Mouse (Mus musculus): ENCODE results near the gene Fgfr2. TPM values are rescaled to one million over a fixed set of nuclear protein-coding genes. Genes with fewer than 3 reads are reported as not detected.
A peak's percentile ranks its signal among the peaks of the same experiment; 100 is the strongest.

Gene Fgfr2
- polyA plus RNA-seq, 1 experiment from 2014 or later, result 67.0 TPM

- H3K9me3 ChIP-seq, result no peaks in the 10 kb centered on the region
- no peak overlapping the region for H3K27ac ChIP-seq
- H3K27me3 ChIP-seq (replicated peaks), result no peaks in the 10 kb centered on the region
- no peak for ATAC-seq
- no peaks in the 10 kb centered on the region for H3K36me3 ChIP-seq
- 85% methylated on average over 5 of the region's 5 CpGs for WGBS
- no peaks in the 10 kb centered on the region for H3K4me1 ChIP-seq (replicated peaks)
- H3K4me3 ChIP-seq (replicated peaks), result no peak overlapping the region
- H3K9ac ChIP-seq, result no peak overlapping the region
- H3K4me2 ChIP-seq (replicated peaks), result no peak overlapping the region
These were observed 1796.1 kb downstream of the Fgfr2 start for GRCm38 (mm10) chr7:131327054-131327453.

- Histone ChIP-seq H3K9me3 (no peaks in the 10 kb centered on the region), H3K36me3 (no peaks in the 10 kb centered on the region), H3K4me3 (replicated peaks) (no peak within 1 kb of the TSS), H3K9ac (no peak within 1 kb of the TSS), H3K27me3 (replicated peaks) (no peaks in the 10 kb centered on the region), H3K4me2 (replicated peaks) (no peak within 1 kb of the TSS), H3K4me1 (replicated peaks) (no peaks in the 10 kb centered on the region), H3K27ac (no peak within 1 kb of the TSS)
- no peak for ATAC-seq
- 84% methylated on average over 2 of the region's 2 CpGs for WGBS
These were observed 1801.0 kb downstream of the Fgfr2 start, which contains the start of gene Cuzd1 for GRCm38 (mm10) chr7:131322192-131322591. Gene Cuzd1, minus strand, starts transcription at chr7:131322292.

GRCm38 (mm10) chr7:131318340-131318739 lies 1804.8 kb downstream of the Fgfr2 start:
- WGBS, result 83% methylated on average over 5 of the region's 7 CpGs
- no peak overlapping the region for H3K4me2 ChIP-seq (replicated peaks)
- H3K9ac ChIP-seq, result no peak overlapping the region
- no peaks in the 10 kb centered on the region for H3K36me3 ChIP-seq
- no peaks in the 10 kb centered on the region for H3K9me3 ChIP-seq
- no peaks in the 10 kb centered on the region for H3K27me3 ChIP-seq (replicated peaks)
- no peak for ATAC-seq
- H3K27ac ChIP-seq, result no peak overlapping the region
- no peak overlapping the region for H3K4me3 ChIP-seq (replicated peaks)
- no peaks in the 10 kb centered on the region for H3K4me1 ChIP-seq (replicated peaks)

- no peaks in the 10 kb centered on the region for H3K27me3 ChIP-seq (replicated peaks)
- no peaks in the 10 kb centered on the region for H3K36me3 ChIP-seq
- no peak for ATAC-seq
- no peaks in the 10 kb centered on the region for H3K4me1 ChIP-seq (replicated peaks)
- no peaks in the 10 kb centered on the region for H3K9me3 ChIP-seq
- no peak overlapping the region for H3K4me3 ChIP-seq (replicated peaks)
- WGBS, result 63% methylated on average over 12 of the region's 12 CpGs
- no peak overlapping the region for H3K27ac ChIP-seq
- no peak overlapping the region for H3K4me2 ChIP-seq (replicated peaks)
- no peak overlapping the region for H3K9ac ChIP-seq
These were observed 1805.6 kb downstream of the Fgfr2 start for GRCm38 (mm10) chr7:131317587-131317986.

- WGBS, result 74% methylated on average over 7 of the region's 7 CpGs
- ATAC-seq, result no peak
- Histone ChIP-seq H3K4me3 (replicated peaks) (no peak overlapping the region), H3K9ac (no peak overlapping the region), H3K27me3 (replicated peaks) (no peaks in the 10 kb centered on the region), H3K36me3 (no peaks in the 10 kb centered on the region), H3K9me3 (no peaks in the 10 kb centered on the region), H3K4me1 (replicated peaks) (no peaks in the 10 kb centered on the region), H3K4me2 (replicated peaks) (no peak overlapping the region), H3K27ac (no peak overlapping the region)
These were observed 1808.7 kb downstream of the Fgfr2 start for GRCm38 (mm10) chr7:131314493-131314892.

GRCm38 (mm10) chr7:131306733-131307132 lies 1816.4 kb downstream of the Fgfr2 start:
- H3K9ac ChIP-seq, result no peak overlapping the region
- H3K36me3 ChIP-seq, result no peaks in the 10 kb centered on the region
- no peaks in the 10 kb centered on the region for H3K9me3 ChIP-seq
- 75% methylated on average over 5 of the region's 5 CpGs for WGBS
- ATAC-seq, result no peak
- no peak overlapping the region for H3K4me2 ChIP-seq (replicated peaks)
- no peak overlapping the region for H3K27ac ChIP-seq
- no peak overlapping the region for H3K4me3 ChIP-seq (replicated peaks)
- H3K4me1 ChIP-seq (replicated peaks), result no peaks in the 10 kb centered on the region
- no peaks in the 10 kb centered on the region for H3K27me3 ChIP-seq (replicated peaks)

GRCm38 (mm10) chr7:131303340-131303739 lies 1819.8 kb downstream of the Fgfr2 start:
- Histone ChIP-seq H3K27ac (no peak overlapping the region), H3K36me3 (no peaks in the 10 kb centered on the region), H3K4me2 (replicated peaks) (no peak overlapping the region), H3K27me3 (replicated peaks) (no peaks in the 10 kb centered on the region), H3K9me3 (no peaks in the 10 kb centered on the region), H3K9ac (no peak overlapping the region), H3K4me3 (replicated peaks) (no peak overlapping the region), H3K4me1 (replicated peaks) (no peaks in the 10 kb centered on the region)
- no peak for ATAC-seq
- WGBS, result 63% methylated on average over 8 of the region's 8 CpGs

- Histone ChIP-seq H3K4me3 (replicated peaks) (no peak overlapping the region), H3K4me1 (replicated peaks) (no peaks in the 10 kb centered on the region), H3K36me3 (no peaks in the 10 kb centered on the region), H3K9me3 (no peaks in the 10 kb centered on the region), H3K9ac (no peak overlapping the region), H3K27ac (no peak overlapping the region), H3K4me2 (replicated peaks) (no peak overlapping the region), H3K27me3 (replicated peaks) (no peaks in the 10 kb centered on the region)
- WGBS, result 62% methylated on average over 8 of the region's 8 CpGs
- ATAC-seq, result no peak
These were observed 1826.0 kb downstream of the Fgfr2 start for GRCm38 (mm10) chr7:131297151-131297550.

- H3K4me1 ChIP-seq (replicated peaks), result no peaks in the 10 kb centered on the region
- no peak overlapping the region for H3K9ac ChIP-seq
- H3K36me3 ChIP-seq, result no peaks in the 10 kb centered on the region
- no peak for ATAC-seq
- no peak overlapping the region for H3K27ac ChIP-seq
- H3K27me3 ChIP-seq (replicated peaks), result no peaks in the 10 kb centered on the region
- H3K4me3 ChIP-seq (replicated peaks), result no peak overlapping the region
- H3K4me2 ChIP-seq (replicated peaks), result no peak overlapping the region
- no peaks in the 10 kb centered on the region for H3K9me3 ChIP-seq
- 72% methylated on average over 4 of the region's 4 CpGs for WGBS
These were observed 1857.3 kb downstream of the Fgfr2 start for GRCm38 (mm10) chr7:131265851-131266250.

GRCm38 (mm10) chr7:131264251-131264650 lies 1858.9 kb downstream of the Fgfr2 start:
- Histone ChIP-seq H3K36me3 (no peaks in the 10 kb centered on the region), H3K4me3 (replicated peaks) (no peak overlapping the region), H3K27me3 (replicated peaks) (no peaks in the 10 kb centered on the region), H3K4me2 (replicated peaks) (no peak overlapping the region), H3K4me1 (replicated peaks) (no peaks in the 10 kb centered on the region), H3K9ac (no peak overlapping the region), H3K9me3 (no peaks in the 10 kb centered on the region), H3K27ac (no peak overlapping the region)
- ATAC-seq, result no peak
- 91% methylated on average over 4 of the region's 4 CpGs for WGBS

GRCm38 (mm10) chr7:131260946-131261345 lies 1862.2 kb downstream of the Fgfr2 start:
- no peak overlapping the region for H3K27ac ChIP-seq
- 47% methylated on average over 6 of the region's 6 CpGs for WGBS
- H3K4me2 ChIP-seq (replicated peaks), result no peak overlapping the region
- H3K9ac ChIP-seq, result no peak overlapping the region
- no peaks in the 10 kb centered on the region for H3K4me1 ChIP-seq (replicated peaks)
- no peak for ATAC-seq
- H3K27me3 ChIP-seq (replicated peaks), result no peaks in the 10 kb centered on the region
- H3K9me3 ChIP-seq, result no peaks in the 10 kb centered on the region
- no peak overlapping the region for H3K4me3 ChIP-seq (replicated peaks)
- H3K36me3 ChIP-seq, result no peaks in the 10 kb centered on the region

- no peak overlapping the region for H3K4me3 ChIP-seq (replicated peaks)
- H3K36me3 ChIP-seq, result no peaks in the 10 kb centered on the region
- H3K9me3 ChIP-seq, result no peaks in the 10 kb centered on the region
- ATAC-seq, result no peak
- no peaks in the 10 kb centered on the region for H3K4me1 ChIP-seq (replicated peaks)
- H3K27ac ChIP-seq, result no peak overlapping the region
- no peak overlapping the region for H3K4me2 ChIP-seq (replicated peaks)
- WGBS, result 69% methylated on average over 1 of the region's 1 CpGs
- H3K27me3 ChIP-seq (replicated peaks), result no peaks in the 10 kb centered on the region
- no peak overlapping the region for H3K9ac ChIP-seq
These were observed 1865.8 kb downstream of the Fgfr2 start for GRCm38 (mm10) chr7:131257309-131257708.

GRCm38 (mm10) chr7:131256841-131257240 lies 1866.3 kb downstream of the Fgfr2 start:
- peak; percentile 43; the same call in 1 of the 2 replicates for ATAC-seq
- Histone ChIP-seq H3K27ac (no peak overlapping the region), H3K9ac (no peak overlapping the region), H3K9me3 (no peaks in the 10 kb centered on the region), H3K4me2 (replicated peaks) (no peak overlapping the region), H3K4me3 (replicated peaks) (no peak overlapping the region), H3K36me3 (no peaks in the 10 kb centered on the region), H3K4me1 (replicated peaks) (no peaks in the 10 kb centered on the region), H3K27me3 (replicated peaks) (no peaks in the 10 kb centered on the region)
- 90% methylated on average over 5 of the region's 5 CpGs for WGBS
